Comparison of ENCODE assay signal across 9 mouse cellular contexts in the genomic region with DNA sequence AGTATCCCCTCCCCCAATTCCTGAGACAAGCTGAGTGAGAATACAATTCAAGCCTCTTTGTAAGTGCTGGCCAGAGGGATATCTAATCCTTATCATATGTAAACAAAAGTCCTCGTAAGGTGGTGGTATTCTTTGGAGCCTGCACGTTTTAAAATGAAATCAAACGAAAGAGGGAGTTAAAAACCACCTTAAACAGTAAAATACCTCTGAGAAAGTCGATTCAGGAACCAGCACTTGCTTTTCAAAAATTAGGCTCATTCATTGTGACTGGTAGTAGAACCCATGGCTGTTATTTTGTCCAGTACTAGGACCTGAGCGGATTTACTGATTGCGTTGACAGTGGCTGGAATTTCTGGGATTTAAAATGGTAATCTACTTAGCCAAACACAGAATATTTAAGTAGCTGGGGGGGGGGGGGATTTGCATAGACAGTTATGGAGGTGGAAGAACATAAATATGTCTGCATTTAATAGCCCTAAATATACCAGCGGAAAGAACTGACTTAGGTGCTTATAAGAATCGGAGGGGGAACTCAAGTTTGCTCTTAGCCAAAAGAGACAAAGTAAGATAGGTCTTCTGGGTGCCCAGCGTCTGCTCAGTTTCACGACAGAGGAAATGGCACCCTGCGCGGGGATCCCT. TPM values are rescaled to one million over a fixed set of nuclear protein-coding genes. Genes with fewer than 3 reads are reported as not detected.
DNase-seq lines count a peak whose midpoint lies in the region; ATAC-seq lines count a peak whose summit lies in the region.
"Had no signal": no experiment of that assay in that cellular context is flagged by ENCODE, and none has a peak within 500 bp of the region (broad histone marks: within the 10 kb centered on the region; RNA-seq: fewer than 3 reads in every experiment).

No protein-coding gene starts in this region.

- no peak overlapping the region for H3K9ac ChIP-seq in forebrain, embryonic 11.5 days (ENCODE audit: low read length)
- no peak overlapping the region for H3K9ac ChIP-seq in forebrain, embryonic 13.5 days
- peak overlapping the region; percentile 84 for H3K9ac ChIP-seq in lung, embryonic 16.5 days (ENCODE audit: low read length)
- peak overlapping the region; percentile 74 for H3K9ac ChIP-seq in intestine, embryonic 15.5 days
- H3K9ac ChIP-seq in neural tube, embryonic 15.5 days (replicated peaks), result no peak overlapping the region

- peak overlapping the region; percentile 7; the same call in 1 of the 2 replicates for H3K4me3 ChIP-seq in forebrain, embryonic 11.5 days (ENCODE audit: low read depth, low read length)
- no peak overlapping the region for H3K4me3 ChIP-seq in forebrain, embryonic 13.5 days
- H3K4me3 ChIP-seq in lung, embryonic 16.5 days (ENCODE audit: low read length), result peak overlapping the region; percentile 60
- peak overlapping the region; percentile 55 for H3K4me3 ChIP-seq in intestine, embryonic 15.5 days (replicated peaks)
- no peak overlapping the region; the same call in 1 of the 2 replicates for H3K4me3 ChIP-seq in neural tube, embryonic 15.5 days (replicated peaks)

- H3K36me3 ChIP-seq in forebrain, embryonic 11.5 days (ENCODE audit: control insufficient read depth, insufficient read depth, low read length), result no peaks in the 10 kb centered on the region
- H3K36me3 ChIP-seq in forebrain, embryonic 13.5 days (ENCODE audit: poor library complexity, severe bottlenecking), result no peaks in the 10 kb centered on the region
- H3K36me3 ChIP-seq in lung, embryonic 16.5 days (ENCODE audit: control insufficient read depth, insufficient read depth, low read length), result no peaks in the 10 kb centered on the region
- no peaks in the 10 kb centered on the region for H3K36me3 ChIP-seq in intestine, embryonic 15.5 days
- H3K36me3 ChIP-seq in neural tube, embryonic 15.5 days, result no peaks in the 10 kb centered on the region

- ATAC-seq in forebrain, embryonic 11.5 days (replicated peaks; ENCODE audit: low FRiP score), result no peak
- no peak for ATAC-seq in forebrain, embryonic 13.5 days
- no peak for ATAC-seq in lung, embryonic 16.5 days (ENCODE audit: low read depth)
- ATAC-seq in intestine, embryonic 15.5 days, result no peak
- ATAC-seq in neural tube, embryonic 15.5 days (ENCODE audit: low FRiP score), result no peak
- no peak for ATAC-seq in erythroblast, adult 5-6 weeks (replicated peaks; ENCODE audit: low FRiP score, poor library complexity, severe bottlenecking)

- under 1% methylated on average over 12 of the region's 12 CpGs for WGBS in forebrain, embryonic 11.5 days
- WGBS in forebrain, embryonic 13.5 days, result under 1% methylated on average over 12 of the region's 12 CpGs
- WGBS in lung, embryonic 16.5 days, result 4% methylated on average over 12 of the region's 12 CpGs
- 2% methylated on average over 12 of the region's 12 CpGs for WGBS in intestine, embryonic 15.5 days
- 0% methylated on average over 12 of the region's 12 CpGs for WGBS in neural tube, embryonic 15.5 days

- H3K4me2 ChIP-seq in forebrain, embryonic 11.5 days (ENCODE audit: low read depth, low read length, severe bottlenecking), result no peak overlapping the region
- no peak overlapping the region for H3K4me2 ChIP-seq in forebrain, embryonic 13.5 days
- H3K4me2 ChIP-seq in lung, embryonic 16.5 days (ENCODE audit: low read depth, low read length), result peak overlapping the region; percentile 51
- H3K4me2 ChIP-seq in intestine, embryonic 15.5 days (replicated peaks), result peak overlapping the region; percentile 48
- H3K4me2 ChIP-seq in neural tube, embryonic 15.5 days, result peak overlapping the region; percentile 27; the same call in 1 of the 2 replicates

- peaks cover 81% of the 10 kb centered on the region for H3K27me3 ChIP-seq in forebrain, embryonic 11.5 days (ENCODE audit: control insufficient read depth, insufficient read depth, low read length)
- peaks cover 95% of the 10 kb centered on the region for H3K27me3 ChIP-seq in forebrain, embryonic 13.5 days
- H3K27me3 ChIP-seq in lung, embryonic 16.5 days (ENCODE audit: control insufficient read depth, insufficient read depth, low read depth, low read length), result peaks cover 17% of the 10 kb centered on the region
- peaks cover 16% of the 10 kb centered on the region for H3K27me3 ChIP-seq in intestine, embryonic 15.5 days (replicated peaks)
- H3K27me3 ChIP-seq in neural tube, embryonic 15.5 days (replicated peaks), result peaks cover 90% of the 10 kb centered on the region

- peaks cover 5% of the 10 kb centered on the region; the same call in 1 of the 2 replicates for H3K4me1 ChIP-seq in forebrain, embryonic 11.5 days (replicated peaks; ENCODE audit: control insufficient read depth, insufficient read depth, low read length)
- peaks cover 6% of the 10 kb centered on the region; the same call in 1 of the 2 replicates for H3K4me1 ChIP-seq in forebrain, embryonic 13.5 days
- peaks cover 11% of the 10 kb centered on the region; the same call in 1 of the 2 replicates for H3K4me1 ChIP-seq in lung, embryonic 16.5 days (replicated peaks; ENCODE audit: control insufficient read depth, insufficient read depth, low read length)
- H3K4me1 ChIP-seq in intestine, embryonic 15.5 days (replicated peaks), result peaks cover 3% of the 10 kb centered on the region; the same call in 1 of the 2 replicates
- peaks cover 8% of the 10 kb centered on the region for H3K4me1 ChIP-seq in neural tube, embryonic 15.5 days

- DNase-seq in forebrain, embryonic 11.5 days (ENCODE audit: low spot score), result no peak
- no peak for DNase-seq in lung, postnatal 36 days
- no peak for DNase-seq in adrenal gland, adult 18-20 months (ENCODE audit: low spot score in 2 of 2)
- DNase-seq: kidney, postnatal 14 days had no signal

- no peaks in the 10 kb centered on the region for H3K9me3 ChIP-seq in forebrain, embryonic 11.5 days (ENCODE audit: control insufficient read depth, low read length)
- H3K9me3 ChIP-seq in forebrain, embryonic 13.5 days (replicated peaks), result no peaks in the 10 kb centered on the region
- no peaks in the 10 kb centered on the region for H3K9me3 ChIP-seq in lung, embryonic 16.5 days (ENCODE audit: control insufficient read depth, low read length)
- H3K9me3 ChIP-seq in intestine, embryonic 15.5 days, result no peaks in the 10 kb centered on the region
- H3K9me3 ChIP-seq in neural tube, embryonic 15.5 days (replicated peaks), result no peaks in the 10 kb centered on the region

- H3K27ac ChIP-seq in forebrain, embryonic 11.5 days (ENCODE audit: low read depth, low read length), result no peak overlapping the region
- H3K27ac ChIP-seq in forebrain, embryonic 13.5 days, result no peak overlapping the region
- H3K27ac ChIP-seq in lung, embryonic 16.5 days (ENCODE audit: low read length), result peak overlapping the region; percentile 94
- peak overlapping the region; percentile 91 for H3K27ac ChIP-seq in intestine, embryonic 15.5 days
- H3K27ac ChIP-seq in neural tube, embryonic 15.5 days (replicated peaks), result no peak overlapping the region

RNA-seq across cellular contexts. Expression of a gene that starts 1.3 kb away (rescaled TPM):
- polyA plus RNA-seq in forebrain, embryonic 11.5 days (2014; fragmentation: Nextera tagmentation; extraction: Ambion mirVana), result not detected in 2 replicates
- 0.25 and 0.37 TPM in 2 replicates for polyA plus RNA-seq in forebrain, embryonic 13.5 days (2015; fragmentation: Nextera tagmentation; extraction: Ambion mirVana)
- 383 and 396 TPM in 2 replicates for polyA plus RNA-seq in lung, embryonic 16.5 days (2015; fragmentation: Nextera tagmentation; extraction: Ambion mirVana)
- polyA plus RNA-seq in intestine, embryonic 15.5 days (2015; fragmentation: Nextera tagmentation; extraction: Ambion mirVana), result 151 and 186 TPM in 2 replicates
- polyA plus RNA-seq in neural tube, embryonic 15.5 days (2015; fragmentation: Nextera tagmentation; extraction: Ambion mirVana), result 20.9 TPM in 1 of 2 replicates, not detected in the other
- 10 to 100 TPM in 1 of 2 experiments, 1 to 10 TPM in 1; 7.1 to 11.0 TPM for total RNA-seq in adrenal gland, adult 18-20 months (2021)
- total RNA-seq in erythroblast, adult 5-6 weeks (2015; ENCODE audit: low replicate concordance), result not detected in 2 replicates
- not detected in 2 replicates for total RNA-seq in erythroblast, adult 5-6 weeks (2017; ENCODE audit: low replicate concordance)

Comparison
In these comparisons a context has a peak if more than half of its experiments do, and no peak if none do; other contexts are left out.
1. H3K4me3 ChIP-seq: peak in forebrain, embryonic 11.5 days (single experiment), lung, embryonic 16.5 days (single experiment) and intestine, embryonic 15.5 days (single experiment); none in forebrain, embryonic 13.5 days (single experiment) and neural tube, embryonic 15.5 days (single experiment).
2. H3K27ac ChIP-seq: peak in lung, embryonic 16.5 days (single experiment) and intestine, embryonic 15.5 days (single experiment); none in forebrain, embryonic 11.5 days (single experiment), forebrain, embryonic 13.5 days (single experiment) and neural tube, embryonic 15.5 days (single experiment).
3. H3K4me2 ChIP-seq: peak in lung, embryonic 16.5 days (single experiment), intestine, embryonic 15.5 days (single experiment) and neural tube, embryonic 15.5 days (single experiment); none in forebrain, embryonic 11.5 days (single experiment) and forebrain, embryonic 13.5 days (single experiment).
4. H3K9ac ChIP-seq: peak in lung, embryonic 16.5 days (single experiment) and intestine, embryonic 15.5 days (single experiment); none in forebrain, embryonic 11.5 days (single experiment), forebrain, embryonic 13.5 days (single experiment) and neural tube, embryonic 15.5 days (single experiment).